10 mouse cellular contexts compared by ENCODE assay signal in genomic region chr11:117989926-117990325, GRCm38 (mm10). TPM values are rescaled to one million over a fixed set of nuclear protein-coding genes. Genes with fewer than 3 reads are reported as not detected.
A peak's percentile ranks its signal among the peaks of the same experiment; 100 is the strongest.
DNase-seq lines count a peak whose midpoint lies in the region; ATAC-seq and TF ChIP-seq lines count a peak whose summit lies in the region.
"Had no signal": no experiment of that assay in that cellular context is flagged by ENCODE, and none has a peak within 500 bp of the region (broad histone marks: within the 10 kb centered on the region; RNA-seq: fewer than 3 reads in every experiment).

No protein-coding gene starts in this region.

- H3K4me2 ChIP-seq in hindbrain, postnatal 0 days (ENCODE audit: low read depth, low read length): no peak overlapping the region
- no peak overlapping the region for H3K4me2 ChIP-seq in hindbrain, embryonic 11.5 days (replicated peaks; ENCODE audit: low read depth, low read length)
- peak overlapping the region; percentile 47 for H3K4me2 ChIP-seq in liver, embryonic 11.5 days
- H3K4me2 ChIP-seq: forebrain, embryonic 12.5 days; limb, embryonic 15.5 days had no signal

- H3K79me3 ChIP-seq in C2C12 (ENCODE audit: low read depth): peaks cover 73% of the 10 kb centered on the region

- 42% methylated on average over 10 of the region's 10 CpGs for WGBS in hindbrain, postnatal 0 days
- WGBS in hindbrain, embryonic 11.5 days: 58% methylated on average over 10 of the region's 10 CpGs
- 30% methylated on average over 10 of the region's 10 CpGs for whole genome bisulfite sequencing in liver, embryonic 11.5 days

- peaks cover 26% of the 10 kb centered on the region for H3K4me1 ChIP-seq in hindbrain, postnatal 0 days (ENCODE audit: insufficient read depth, low read length)
- H3K4me1 ChIP-seq in hindbrain, embryonic 11.5 days (replicated peaks; ENCODE audit: control insufficient read depth, insufficient read depth, low read length): peaks cover 9% of the 10 kb centered on the region
- H3K4me1 ChIP-seq in liver, embryonic 11.5 days (replicated peaks; ENCODE audit: control insufficient read depth, insufficient read depth, low read length): peaks cover 68% of the 10 kb centered on the region

- H3ac ChIP-seq in C2C12 (ENCODE audit: control insufficient read depth, insufficient read length, low read depth): no peak overlapping the region

- H3K4me3 ChIP-seq in hindbrain, postnatal 0 days (ENCODE audit: low read length): no peak overlapping the region
- no peak overlapping the region for H3K4me3 ChIP-seq in hindbrain, embryonic 11.5 days (ENCODE audit: low read depth, low read length)
- H3K4me3 ChIP-seq in C2C12 (ENCODE audit: insufficient read depth, poor library complexity, severe bottlenecking): no peak overlapping the region
- H3K4me3 ChIP-seq in liver, embryonic 11.5 days (ENCODE audit: low read depth, low read length): no peak overlapping the region
- H3K4me3 ChIP-seq: forebrain, embryonic 12.5 days; limb, embryonic 15.5 days had no signal

- 0 out of 2 replicates have a peak, but pooled peaks have one; percentile 29 for TF ChIP-seq CTCF in hindbrain, postnatal 0 days (IDR thresholded peaks at IDR 0.05; ENCODE audit: low read depth)
- no peak for TF ChIP-seq CTCF in C2C12 (IDR thresholded peaks at IDR 0.05; ENCODE audit: control insufficient read depth, insufficient read depth, insufficient read length)

- no peaks in the 10 kb centered on the region for H3K9me3 ChIP-seq in hindbrain, postnatal 0 days (ENCODE audit: low read length)
- H3K9me3 ChIP-seq in hindbrain, embryonic 11.5 days (ENCODE audit: control insufficient read depth, low read length): no peaks in the 10 kb centered on the region
- no peaks in the 10 kb centered on the region for H3K9me3 ChIP-seq in liver, embryonic 11.5 days (ENCODE audit: control insufficient read depth, low read length)
- H3K9me3 ChIP-seq: forebrain, embryonic 12.5 days; limb, embryonic 15.5 days had no signal

- no peaks in the 10 kb centered on the region for H3K27me3 ChIP-seq in hindbrain, postnatal 0 days (ENCODE audit: insufficient read depth, low read length)
- no peaks in the 10 kb centered on the region for H3K27me3 ChIP-seq in hindbrain, embryonic 11.5 days (ENCODE audit: control insufficient read depth, insufficient read depth, low read length)
- no peaks in the 10 kb centered on the region for H3K27me3 ChIP-seq in C2C12 (ENCODE audit: control insufficient read depth, insufficient read depth, insufficient read length)
- no peaks in the 10 kb centered on the region for H3K27me3 ChIP-seq in liver, embryonic 11.5 days (replicated peaks; ENCODE audit: control insufficient read depth, insufficient read depth, low read length)
- H3K27me3 ChIP-seq: forebrain, embryonic 12.5 days; limb, embryonic 15.5 days had no signal

- no peak overlapping the region for H3K27ac ChIP-seq in hindbrain, postnatal 0 days
- no peak overlapping the region for H3K27ac ChIP-seq in hindbrain, embryonic 11.5 days (ENCODE audit: low read depth, low read length)
- 0 out of 2 replicates have a peak overlapping the region, but pooled peaks have one; percentile 15 for H3K27ac ChIP-seq in liver, embryonic 11.5 days (ENCODE audit: low read depth, low read length)
- H3K27ac ChIP-seq: forebrain, embryonic 12.5 days; limb, embryonic 15.5 days had no signal

- no peak overlapping the region for H3K9ac ChIP-seq in hindbrain, postnatal 0 days (replicated peaks; ENCODE audit: low read length)
- H3K9ac ChIP-seq in hindbrain, embryonic 11.5 days (ENCODE audit: low read depth, low read length): no peak overlapping the region
- peak overlapping the region; percentile 55; the same call in 1 of the 2 replicates for H3K9ac ChIP-seq in liver, embryonic 11.5 days (ENCODE audit: low read depth, low read length)
- H3K9ac ChIP-seq: forebrain, embryonic 12.5 days; limb, embryonic 15.5 days had no signal

- H3K79me2 ChIP-seq in C2C12 (ENCODE audit: control insufficient read depth, insufficient read depth): peaks cover 82% of the 10 kb centered on the region

- ATAC-seq in hindbrain, postnatal 0 days: no peak
- ATAC-seq in hindbrain, embryonic 11.5 days (ENCODE audit: low FRiP score): no peak
- ATAC-seq in liver, embryonic 11.5 days (replicated peaks; ENCODE audit: low FRiP score): no peak

- H3K36me3 ChIP-seq in hindbrain, postnatal 0 days (ENCODE audit: insufficient read depth, low read length): no peaks in the 10 kb centered on the region
- no peaks in the 10 kb centered on the region for H3K36me3 ChIP-seq in hindbrain, embryonic 11.5 days (ENCODE audit: control insufficient read depth, insufficient read depth, low read length)
- H3K36me3 ChIP-seq in C2C12 (ENCODE audit: control insufficient read depth, insufficient read depth): no peaks in the 10 kb centered on the region
- no peaks in the 10 kb centered on the region for H3K36me3 ChIP-seq in liver, embryonic 11.5 days (ENCODE audit: control insufficient read depth, insufficient read depth, low read length)
- H3K36me3 ChIP-seq: forebrain, embryonic 12.5 days; limb, embryonic 15.5 days had no signal

- peak; percentile 41 for DNase-seq in hindbrain, postnatal 0 days (ENCODE audit: low spot score)
- DNase-seq in hindbrain, embryonic 11.5 days (ENCODE audit: low spot score): no peak
- peak; percentile 68 for DNase-seq in MN1 (ENCODE audit: low spot score)
- DNase-seq in liver, embryonic 11.5 days (ENCODE audit: low spot score): no peak
- no peak for DNase-seq in retina, postnatal 1 day
- no peak for DNase-seq in kidney, adult 18-20 months
- DNase-seq: kidney, adult 2 months had no signal

TF ChIP-seq in C2C12, 6 proteins besides CTCF, POLR2A, EP300 and RAD21:
- TF ChIP-seq MYOD1 (IDR thresholded peaks at IDR 0.05; ENCODE audit: control insufficient read depth, insufficient read length, low read depth) (peak; percentile 43), CEBPB (IDR thresholded peaks at IDR 0.05; ENCODE audit: low read depth) (no peak), FOSL1 (IDR thresholded peaks at IDR 0.05; ENCODE audit: insufficient read depth, low read length, poor library complexity, severe bottlenecking) (no peak), MAX (IDR thresholded peaks at IDR 0.05) (peak; percentile 57), USF1 (IDR thresholded peaks at IDR 0.05; ENCODE audit: low read depth) (no peak)
TF ChIP-seq in C2C12: peak in this region for 2.

RNA-seq across cellular contexts. Expression of gene Pgs1, which starts 3.8 kb away (rescaled TPM):
- total RNA-seq in hindbrain, postnatal 0 days (2014; rRNA removed): 72.7 and 85.0 TPM in 2 replicates
- 57.2 and 58.3 TPM in 2 replicates for polyA plus RNA-seq in hindbrain, postnatal 0 days (2015; fragmentation: Nextera tagmentation; extraction: Ambion mirVana)
- 38.6 and 39.1 TPM in 2 replicates for polyA plus RNA-seq in hindbrain, embryonic 11.5 days (2014; fragmentation: Nextera tagmentation; extraction: Ambion mirVana)
- 65.8 TPM for polyA plus RNA-seq in C2C12 (2012; fragmentation: generic; extraction: Trizol)
- polyA plus RNA-seq in liver, embryonic 11.5 days (2014; fragmentation: Nextera tagmentation; extraction: Ambion mirVana): 31.5 and 31.9 TPM in 2 replicates

RNA-seq across cellular contexts. Expression of gene Socs3, which starts 20.1 kb away (rescaled TPM):
- total RNA-seq in hindbrain, postnatal 0 days (2014; rRNA removed): 12.3 and 12.4 TPM in 2 replicates
- 6.0 and 7.0 TPM in 2 replicates for polyA plus RNA-seq in hindbrain, postnatal 0 days (2015; fragmentation: Nextera tagmentation; extraction: Ambion mirVana)
- polyA plus RNA-seq in hindbrain, embryonic 11.5 days (2014; fragmentation: Nextera tagmentation; extraction: Ambion mirVana): 3.4 and 5.6 TPM in 2 replicates
- polyA plus RNA-seq in C2C12 (2012; fragmentation: generic; extraction: Trizol): 12.5 TPM
- polyA plus RNA-seq in liver, embryonic 11.5 days (2014; fragmentation: Nextera tagmentation; extraction: Ambion mirVana): 3.7 and 4.6 TPM in 2 replicates

Comparison
In these comparisons a context has a peak if more than half of its experiments do, and no peak if none do; other contexts are left out.
1. DNase-seq: peak in hindbrain, postnatal 0 days (single experiment) and MN1 (single experiment); none in hindbrain, embryonic 11.5 days (single experiment), liver, embryonic 11.5 days (single experiment), retina, postnatal 1 day (single experiment) and kidney, adult 18-20 months (single experiment).